ENCODE assay signal across 23 mouse cellular contexts in genomic region chr7:107618028-107618992, GRCm38 (mm10). TPM values are rescaled to one million over a fixed set of nuclear protein-coding genes. Genes with fewer than 3 reads are reported as not detected.
DNase-seq lines count a peak whose midpoint lies in the region; ATAC-seq and TF ChIP-seq lines count a peak whose summit lies in the region.
"Had no signal": no experiment of that assay in that cellular context is flagged by ENCODE, and none has a peak within 500 bp of the region (broad histone marks: within the 10 kb centered on the region; RNA-seq: fewer than 3 reads in every experiment).

No protein-coding gene starts in this region.

- intact Hi-C loops in gastrocnemius, adult 2 months (cut with DNase I), result no loop called here

- no peak overlapping the region for H3K9ac ChIP-seq in embryonic facial prominence, embryonic 12.5 days
- H3K9ac ChIP-seq: forebrain, postnatal 0 days; liver, embryonic 15.5 days had no signal

- WGBS in embryonic facial prominence, embryonic 12.5 days, result 31% methylated on average over 10 of the region's 11 CpGs

- H3K4me1 ChIP-seq in embryonic facial prominence, embryonic 12.5 days, result peaks cover 12% of the 10 kb centered on the region
- H3K4me1 ChIP-seq: liver, embryonic 15.5 days had no signal

- H3K27me3 ChIP-seq in embryonic facial prominence, embryonic 12.5 days, result no peaks in the 10 kb centered on the region
- H3K27me3 ChIP-seq: liver, embryonic 15.5 days had no signal

- no peaks in the 10 kb centered on the region for H3K36me3 ChIP-seq in embryonic facial prominence, embryonic 12.5 days
- H3K36me3 ChIP-seq: liver, embryonic 15.5 days had no signal

- H3K4me3 ChIP-seq in gastrocnemius, adult 2 months, result no peak overlapping the region
- no peak overlapping the region for H3K4me3 ChIP-seq in embryonic facial prominence, embryonic 12.5 days
- H3K4me3 ChIP-seq: erythroblast, embryonic 14.5 days; heart, adult 2 months; layer of hippocampus, adult 2 months; liver, embryonic 15.5 days had no signal

- H3K4me2 ChIP-seq in embryonic facial prominence, embryonic 12.5 days (replicated peaks), result no peak overlapping the region
- H3K4me2 ChIP-seq: liver, embryonic 15.5 days; midbrain, embryonic 11.5 days had no signal

- 0 out of 2 replicates have a peak, but pooled peaks have one; percentile 38 for ATAC-seq in embryonic facial prominence, embryonic 12.5 days (ENCODE audit: insufficient number of reproducible peaks, insufficient read depth, low FRiP score, low TSS enrichment)
- ATAC-seq in megakaryocyte progenitor cell, adult 5-6 weeks (replicated peaks; ENCODE audit: poor library complexity), result peak; percentile 23; the same call in 1 of the 2 replicates
- ATAC-seq: forebrain, postnatal 0 days; inflammation-experienced regulatory T-cells, adult 6 months had no signal

- peak overlapping the region; percentile 48 for H3K27ac ChIP-seq in gastrocnemius, adult 2 months
- H3K27ac ChIP-seq in embryonic facial prominence, embryonic 12.5 days, result no peak overlapping the region
- H3K27ac ChIP-seq: heart, adult 2 months; kidney, postnatal 0 days; layer of hippocampus, adult 2 months; liver, embryonic 15.5 days had no signal

- no peak for TF ChIP-seq CTCF in gastrocnemius, adult 2 months (IDR thresholded peaks at IDR 0.05)

- no peaks in the 10 kb centered on the region for H3K9me3 ChIP-seq in embryonic facial prominence, embryonic 12.5 days
- H3K9me3 ChIP-seq: liver, embryonic 15.5 days had no signal

- DNase-seq in gastrocnemius, adult 2 months, result no peak
- no peak for DNase-seq in gastrocnemius, postnatal 25 days
- peak; percentile 38 for DNase-seq in retina, postnatal 1 day
- DNase-seq in retina, embryonic 14.5 days (ENCODE audit: low spot score), result no peak
- no peak for DNase-seq in adrenal gland, adult 2 months
- DNase-seq in embryo, embryonic 10.5 days (ENCODE audit: low spot score), result no peak
- DNase-seq: cerebellum, postnatal 14 days; forebrain, postnatal 0 days; heart, postnatal 14 days; right cerebral cortex, postnatal 25 days had no signal

RNA-seq across cellular contexts. Expression of gene 5330417H12Rik, which starts 6.7 kb away (rescaled TPM):
- total RNA-seq in gastrocnemius, adult 2 months (2021), result not detected
- not detected for total RNA-seq in gastrocnemius, postnatal 25 days (2021)
- polyA plus RNA-seq in embryonic facial prominence, embryonic 12.5 days (2016; fragmentation: Nextera tagmentation; extraction: Ambion mirVana), result 0.19 and 0.23 TPM in 2 replicates
- not detected in 2 replicates for total RNA-seq in megakaryocyte progenitor cell, adult 5-6 weeks (2015)
- total RNA-seq in megakaryocyte progenitor cell, adult 5-6 weeks (2017), result not detected in 2 replicates
- not detected for total RNA-seq in adrenal gland, adult 2 months (2021)
- polyA plus RNA-seq in adrenal gland, adult 2 months (2012; rRNA removed), result not detected in 2 replicates
- total RNA-seq: forebrain, postnatal 0 days; gastrocnemius, adult 8-10 months; heart, adult 2 months; heart, postnatal 14 days; layer of hippocampus, adult 2 months; left cerebral cortex, adult 8-10 months; MEL had no signal
- polyA plus RNA-seq: erythroblast, embryonic 14.5 days; forebrain, postnatal 0 days; heart, adult 2 months; inflammation-experienced regulatory T-cells, adult 6 months; kidney, postnatal 0 days; liver, embryonic 15.5 days; midbrain, embryonic 11.5 days; thymus, postnatal 0 days had no signal

RNA-seq across cellular contexts. Expression of gene Ppfibp2, which starts 23.3 kb away (rescaled TPM):
- total RNA-seq in gastrocnemius, adult 2 months (2021), result 10 to 100 TPM; 10.6 to 19.0 TPM
- 10 to 100 TPM in 1 of 2 experiments, 1 to 10 TPM in 1; 8.0 to 15.2 TPM for total RNA-seq in gastrocnemius, postnatal 25 days (2021)
- 15.1 and 15.9 TPM in 2 replicates for polyA plus RNA-seq in embryonic facial prominence, embryonic 12.5 days (2016; fragmentation: Nextera tagmentation; extraction: Ambion mirVana)
- 4.8 and 5.0 TPM in 2 replicates for total RNA-seq in megakaryocyte progenitor cell, adult 5-6 weeks (2015)
- total RNA-seq in megakaryocyte progenitor cell, adult 5-6 weeks (2017), result 3.3 and 4.7 TPM in 2 replicates
- 1 to 10 TPM; 3.5 to 7.5 TPM for total RNA-seq in adrenal gland, adult 2 months (2021)
- polyA plus RNA-seq in adrenal gland, adult 2 months (2012; rRNA removed), result 1.5 and 2.2 TPM in 2 replicates
- total RNA-seq: MEL had no signal

RNA-seq across cellular contexts. Expression of gene Olfml1, which starts 51.1 kb away (rescaled TPM):
- total RNA-seq in gastrocnemius, adult 2 months (2021), result 1 to 10 TPM; 2.0 to 2.6 TPM
- 1 to 10 TPM; 2.0 to 4.7 TPM for total RNA-seq in gastrocnemius, postnatal 25 days (2021)
- polyA plus RNA-seq in embryonic facial prominence, embryonic 12.5 days (2016; fragmentation: Nextera tagmentation; extraction: Ambion mirVana), result 31.7 and 36.3 TPM in 2 replicates
- total RNA-seq in megakaryocyte progenitor cell, adult 5-6 weeks (2015), result not detected in 2 replicates
- total RNA-seq in megakaryocyte progenitor cell, adult 5-6 weeks (2017), result 0.41 TPM in 1 of 2 replicates, not detected in the other
- 10 to 100 TPM in 1 of 2 experiments, 1 to 10 TPM in 1; 8.0 to 12.3 TPM for total RNA-seq in adrenal gland, adult 2 months (2021)
- polyA plus RNA-seq in adrenal gland, adult 2 months (2012; rRNA removed), result 2.6 and 3.1 TPM in 2 replicates
- total RNA-seq: MEL had no signal
- polyA plus RNA-seq: erythroblast, embryonic 14.5 days; inflammation-experienced regulatory T-cells, adult 6 months had no signal
